Mouse (Mus musculus) forebrain, embryonic 15.5 days (tissue): ENCODE data around the gene Tns2. TPM values are rescaled to one million over a fixed set of nuclear protein-coding genes. Genes with fewer than 3 reads are reported as not detected.
A peak's percentile ranks its signal among the peaks of the same experiment; 100 is the strongest.

Experiments used
- ATAC-seq: fragments of 200-750 bp; cut with Nextera tagmentation; replicated peaks from 2 replicates; pipeline ENCODE4 v1.8.0; 2017; ENCODE audit warnings: mild to moderate bottlenecking, moderate TSS enrichment, moderate library complexity
- H3K27ac ChIP-seq: fragments of 300-500 bp; sonication (generic); replicated peaks from 2 replicates; pipeline ENCODE4 v1.5.1; 2015; ENCODE audit warnings: mild to moderate bottlenecking, inconsistent platforms
- H3K27me3 ChIP-seq: fragments of 300-500 bp; sonication (generic); 2 replicates; pipeline ENCODE4 v1.6.1; 2015; ENCODE audit warnings: inconsistent platforms
- H3K36me3 ChIP-seq: fragments of 300-500 bp; sonication (generic); 2 replicates; pipeline ENCODE4 v1.6.1; 2015; ENCODE audit warnings: mild to moderate bottlenecking, inconsistent platforms
- H3K4me1 ChIP-seq: fragments of 300-500 bp; sonication (generic); 2 replicates; pipeline ENCODE4 v1.6.1; 2015; ENCODE audit warnings: inconsistent platforms
- H3K4me2 ChIP-seq: fragments of 300-500 bp; sonication (generic); replicated peaks from 2 replicates; pipeline ENCODE4 v1.6.1; 2015; ENCODE audit warnings: mild to moderate bottlenecking, inconsistent platforms
- H3K4me3 ChIP-seq: fragments of 300-500 bp; sonication (generic); 2 replicates; pipeline ENCODE4 v1.5.1; 2015; ENCODE audit warnings: mild to moderate bottlenecking, inconsistent platforms
- H3K9ac ChIP-seq: fragments of 300-500 bp; sonication (generic); replicated peaks from 2 replicates; pipeline ENCODE4 v1.6.1; 2015; ENCODE audit warnings: mild to moderate bottlenecking, inconsistent platforms
- H3K9me3 ChIP-seq: fragments of 300-500 bp; sonication (generic); 2 replicates; pipeline ENCODE4 v1.6.1; 2016; ENCODE audit warnings: inconsistent platforms
- WGBS: fragments of 180-500 bp; shearing (Covaris S2); methylation state at CpG from one replicate; pipeline ENCODE4 v1.1.7; 2015; ENCODE audit warnings: mixed read lengths; 5-methylcytosine and 5-hydroxymethylcytosine counted together
- polyA plus RNA-seq: library from polyadenylated mRNA; unstranded; fragments of >200 nt; fragmentation: Nextera tagmentation; extraction: Ambion mirVana; gene quantifications from 2 replicates; pipeline ENCODE4 v1.2.1, GENCODE M21; 2015

The Tns2 gene
- polyA plus RNA-seq, 1 experiment from 2014 or later = 4.9 TPM

- no peaks in the 10 kb centered on the region for H3K36me3 ChIP-seq
- no peaks in the 10 kb centered on the region for H3K9me3 ChIP-seq
- H3K9ac ChIP-seq = no peak overlapping the region
- H3K4me2 ChIP-seq = peak overlapping the region; percentile 47
- H3K27ac ChIP-seq = no peak overlapping the region
- H3K4me1 ChIP-seq = peaks cover 40% of the 10 kb centered on the region
- peak overlapping the region; percentile 35; the same call in 1 of the 2 replicates for H3K4me3 ChIP-seq
- H3K27me3 ChIP-seq = peaks cover 18% of the 10 kb centered on the region; the same call in 1 of the 2 replicates
- ATAC-seq = no peak
- 28% methylated on average over 18 of the region's 18 CpGs for WGBS
These were observed 5.8 kb downstream of the Tns2 start for GRCm38 (mm10) chr15:102105764-102106730.

DNA sequence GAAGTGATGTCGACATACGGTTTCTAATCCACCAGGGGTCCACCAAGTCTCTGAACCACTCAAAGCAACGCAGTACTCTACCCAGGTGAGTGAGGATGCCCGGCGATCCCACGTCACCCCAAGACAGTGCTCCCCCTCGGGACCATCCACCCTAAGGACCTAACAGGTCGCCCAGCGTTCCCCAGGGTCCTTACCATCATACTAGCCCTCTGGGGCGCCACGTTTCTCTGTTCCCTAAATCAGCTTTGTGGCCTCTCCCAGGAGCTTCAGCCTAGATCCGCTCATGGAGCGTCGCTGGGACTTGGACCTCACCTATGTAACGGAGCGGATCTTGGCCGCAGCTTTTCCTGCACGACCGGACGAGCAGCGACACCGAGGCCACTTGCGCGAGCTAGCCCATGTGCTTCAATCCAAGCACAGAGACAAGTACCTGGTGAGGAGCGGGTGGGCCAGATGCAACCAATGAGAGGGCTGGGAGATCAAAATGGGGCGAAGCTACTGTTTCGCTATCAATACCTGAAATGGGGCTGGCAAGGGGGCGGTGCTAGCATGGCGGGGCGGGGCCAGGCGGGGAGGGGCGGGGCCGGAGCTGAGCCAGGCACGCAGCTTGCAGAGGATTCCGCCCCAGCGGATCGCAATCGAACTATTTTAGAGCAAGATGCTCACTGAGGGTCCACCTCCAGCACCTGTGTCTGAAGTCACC, 6.7 kb downstream of the Tns2 start:
- Histone ChIP-seq H3K4me1 (peaks cover 31% of the 10 kb centered on the region), H3K4me3 (peak overlapping the region; percentile 35), H3K4me2 (peak overlapping the region; percentile 47), H3K27me3 (peaks cover 18% of the 10 kb centered on the region; the same call in 1 of the 2 replicates), H3K36me3 (no peaks in the 10 kb centered on the region), H3K9me3 (no peaks in the 10 kb centered on the region), H3K27ac (no peak overlapping the region), H3K9ac (0 out of 2 replicates have a peak overlapping the region, but pooled peaks have one; percentile 2)
- 4% methylated on average over 38 of the region's 38 CpGs for WGBS
- ATAC-seq = no peak

GRCm38 (mm10) chr15:102107689-102108573, 7.7 kb downstream of the Tns2 start:
- Histone ChIP-seq H3K27ac (no peak overlapping the region), H3K9me3 (no peaks in the 10 kb centered on the region), H3K36me3 (no peaks in the 10 kb centered on the region), H3K4me1 (peaks cover 27% of the 10 kb centered on the region), H3K9ac (no peak overlapping the region), H3K27me3 (peaks cover 18% of the 10 kb centered on the region; the same call in 1 of the 2 replicates), H3K4me2 (no peak overlapping the region), H3K4me3 (peak overlapping the region; percentile 35; the same call in 1 of the 2 replicates)
- no peak for ATAC-seq
- 26% methylated on average over 13 of the region's 13 CpGs for WGBS

GRCm38 (mm10) chr15:102108651-102109525, 8.7 kb downstream of the Tns2 start:
- Histone ChIP-seq H3K4me2 (no peak overlapping the region), H3K4me3 (no peak overlapping the region), H3K36me3 (no peaks in the 10 kb centered on the region), H3K27ac (no peak overlapping the region), H3K9me3 (no peaks in the 10 kb centered on the region), H3K27me3 (peaks cover 18% of the 10 kb centered on the region; the same call in 1 of the 2 replicates), H3K4me1 (peaks cover 25% of the 10 kb centered on the region), H3K9ac (no peak overlapping the region)
- WGBS = 48% methylated on average over 18 of the region's 18 CpGs
- peak; percentile 30; the same call in 1 of the 2 replicates for ATAC-seq

DNA sequence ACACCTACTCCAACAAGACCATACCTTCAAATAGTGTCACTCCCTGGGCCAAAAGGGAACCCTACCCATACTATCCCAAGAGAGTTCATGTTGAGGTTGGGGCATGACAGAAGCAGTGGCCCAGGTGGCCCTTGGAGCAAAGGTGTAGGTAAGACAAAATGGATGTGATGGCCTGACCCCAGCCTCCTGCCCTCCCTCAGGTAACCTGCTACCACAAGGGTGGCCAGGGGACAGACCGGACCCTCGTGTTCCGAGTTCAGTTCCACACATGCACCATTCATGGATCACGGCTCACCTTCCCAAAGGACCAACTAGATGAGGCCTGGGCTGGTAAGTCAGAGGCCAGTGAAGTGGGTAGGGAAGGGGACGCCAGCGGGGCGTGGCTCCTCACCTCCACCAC, 10.1 kb downstream of the Tns2 start:
- Histone ChIP-seq H3K9ac (no peak overlapping the region), H3K27me3 (peaks cover 18% of the 10 kb centered on the region; the same call in 1 of the 2 replicates), H3K27ac (no peak overlapping the region), H3K36me3 (no peaks in the 10 kb centered on the region), H3K4me3 (no peak overlapping the region), H3K9me3 (no peaks in the 10 kb centered on the region), H3K4me1 (peaks cover 22% of the 10 kb centered on the region), H3K4me2 (no peak overlapping the region)
- whole genome bisulfite sequencing = 96% methylated on average over 7 of the region's 7 CpGs
- no peak for ATAC-seq

GRCm38 (mm10) chr15:102110701-102111494, 10.7 kb downstream of the Tns2 start:
- no peak overlapping the region for H3K4me2 ChIP-seq
- H3K9ac ChIP-seq = no peak overlapping the region
- no peaks in the 10 kb centered on the region for H3K9me3 ChIP-seq
- H3K4me3 ChIP-seq = no peak overlapping the region
- WGBS = 81% methylated on average over 29 of the region's 29 CpGs
- 0 out of 2 replicates have a peak, but pooled peaks cover under 1% of the 10 kb centered on the region for H3K36me3 ChIP-seq
- ATAC-seq = no peak
- no peak overlapping the region for H3K27ac ChIP-seq
- peaks cover 26% of the 10 kb centered on the region for H3K4me1 ChIP-seq
- peaks cover 16% of the 10 kb centered on the region; the same call in 1 of the 2 replicates for H3K27me3 ChIP-seq

- Histone ChIP-seq H3K27ac (no peak overlapping the region), H3K4me1 (peaks cover 31% of the 10 kb centered on the region), H3K9ac (no peak overlapping the region), H3K27me3 (peaks cover 10% of the 10 kb centered on the region; the same call in 1 of the 2 replicates), H3K4me3 (no peak overlapping the region), H3K9me3 (no peaks in the 10 kb centered on the region), H3K36me3 (0 out of 2 replicates have a peak, but pooled peaks cover 3% of the 10 kb centered on the region), H3K4me2 (no peak overlapping the region)
- 70% methylated on average over 11 of the region's 11 CpGs for WGBS
- no peak for ATAC-seq
These were observed 11.2 kb downstream of the Tns2 start for GRCm38 (mm10) chr15:102111495-102111829.

GRCm38 (mm10) chr15:102112181-102112580, 12.0 kb downstream of the Tns2 start:
- Histone ChIP-seq H3K27ac (no peak overlapping the region), H3K4me2 (no peak overlapping the region), H3K9me3 (no peaks in the 10 kb centered on the region), H3K4me3 (no peak overlapping the region), H3K27me3 (peaks cover 3% of the 10 kb centered on the region; the same call in 1 of the 2 replicates), H3K4me1 (peaks cover 31% of the 10 kb centered on the region), H3K9ac (no peak overlapping the region), H3K36me3 (0 out of 2 replicates have a peak, but pooled peaks cover 4% of the 10 kb centered on the region)
- 89% methylated on average over 6 of the region's 6 CpGs for WGBS
- ATAC-seq = no peak

GRCm38 (mm10) chr15:102112827-102113226, 12.6 kb downstream of the Tns2 start:
- ATAC-seq = no peak
- Histone ChIP-seq H3K36me3 (peaks cover 7% of the 10 kb centered on the region; the same call in 1 of the 2 replicates), H3K9ac (no peak overlapping the region), H3K27ac (no peak overlapping the region), H3K4me1 (peaks cover 33% of the 10 kb centered on the region), H3K4me3 (no peak overlapping the region), H3K27me3 (no peaks in the 10 kb centered on the region; the same call in 1 of the 2 replicates), H3K9me3 (no peaks in the 10 kb centered on the region), H3K4me2 (no peak overlapping the region)
- 79% methylated on average over 8 of the region's 8 CpGs for WGBS

GRCm38 (mm10) chr15:102113674-102114073, 13.5 kb downstream of the Tns2 start:
- Histone ChIP-seq H3K4me3 (no peak overlapping the region), H3K27ac (no peak overlapping the region), H3K27me3 (no peaks in the 10 kb centered on the region), H3K4me1 (peaks cover 33% of the 10 kb centered on the region), H3K9me3 (no peaks in the 10 kb centered on the region), H3K9ac (no peak overlapping the region), H3K4me2 (no peak overlapping the region), H3K36me3 (peaks cover 14% of the 10 kb centered on the region; the same call in 1 of the 2 replicates)
- 83% methylated on average over 4 of the region's 4 CpGs for WGBS
- no peak for ATAC-seq
